Mouse (Mus musculus) lung, postnatal 0 days (tissue): ENCODE data around the gene Hectd4.

Experiments
- CTCF ChIP-seq: IDR thresholded peaks from 2 replicates; pipeline ENCODE4 v1.5.1; 2016; ENCODE audit warnings: antibody characterized with exemption, mild to moderate bottlenecking
- EP300 ChIP-seq: IDR thresholded peaks from 2 replicates; pipeline ENCODE4 v1.6.1; 2016; ENCODE audit warnings: antibody characterized with exemption, mild to moderate bottlenecking, control low read depth

DNA sequence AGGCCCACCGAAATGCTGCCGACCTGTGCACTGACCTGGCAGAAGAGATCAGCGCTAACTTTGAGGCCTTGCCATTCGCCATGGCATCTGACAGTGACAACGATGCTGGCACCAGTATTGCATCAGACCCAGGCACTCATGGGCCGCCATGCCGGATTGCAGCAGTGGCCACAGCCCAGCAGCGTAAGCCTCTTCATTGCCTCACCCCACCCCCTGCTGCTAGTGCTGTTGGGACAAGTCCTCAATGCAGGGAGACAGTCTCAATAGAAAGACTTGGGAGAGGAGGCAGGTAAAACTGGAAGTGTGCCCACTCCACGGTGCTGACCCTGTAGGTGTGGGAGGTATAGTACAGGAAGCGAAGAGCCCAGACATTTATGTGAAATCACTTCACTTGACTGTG, 111.7 kb downstream of the Hectd4 start:
- TF ChIP-seq EP300 (no peak), CTCF (no peak)
